Mouse (Mus musculus) hindbrain, embryonic 10.5 days (tissue): Measurements from ENCODE around the gene Med22. TPM values are rescaled to one million over a fixed set of nuclear protein-coding genes. Genes with fewer than 3 reads are reported as not detected.

Source experiments
- DNase-seq: peaks from one replicate; pipeline ENCODE4 v3.0.0-alpha.2; 2017; ENCODE audit warnings: low spot score
- H3K27ac ChIP-seq: fragments of 300-500 bp; sonication (generic); 2 replicates; pipeline ENCODE4 v1.5.1; 2016; ENCODE audit warnings: mild to moderate bottlenecking, moderate library complexity
- H3K27me3 ChIP-seq: fragments of 300-500 bp; sonication (generic); 2 replicates; pipeline ENCODE4 v1.6.1; 2016; ENCODE audit warnings: mild to moderate bottlenecking; ENCODE audit not compliant: poor library complexity, insufficient read depth, severe bottlenecking
- H3K36me3 ChIP-seq: fragments of 300-500 bp; sonication (generic); 2 replicates; pipeline ENCODE4 v1.6.1; 2016; ENCODE audit warnings: mild to moderate bottlenecking, moderate library complexity
- H3K4me1 ChIP-seq: fragments of 300-500 bp; sonication (generic); replicated peaks from 2 replicates; pipeline ENCODE4 v1.6.1; 2016; ENCODE audit warnings: mild to moderate bottlenecking
- H3K4me3 ChIP-seq: fragments of 300-500 bp; sonication (generic); 2 replicates; pipeline ENCODE4 v1.5.1; 2016; ENCODE audit warnings: mild to moderate bottlenecking, moderate library complexity
- H3K9me3 ChIP-seq: fragments of 300-500 bp; sonication (generic); 2 replicates; pipeline ENCODE4 v1.6.1; 2016; ENCODE audit warnings: mild to moderate bottlenecking, moderate library complexity
- WGBS: fragments of 180-500 bp; shearing (Covaris S2); methylation state at CpG from one replicate; pipeline ENCODE4 v1.1.7; 2016; 5-methylcytosine and 5-hydroxymethylcytosine counted together
- polyA plus RNA-seq: library from polyadenylated mRNA; unstranded; fragments of >200 nt; fragmentation: Nextera tagmentation; extraction: Ambion mirVana; gene quantifications from 2 replicates; pipeline ENCODE4 v1.2.1, GENCODE M21; 2016

The Med22 gene
- 111 and 130 TPM in 2 replicates for polyA plus RNA-seq

GRCm38 (mm10) chr2:26910124-26910993, at the start of gene Med22, which contains the start of gene Rpl7a:
Gene Med22, minus strand, starts transcription at chr2:26910677.
Gene Rpl7a, plus strand, starts transcription at chr2:26910764.
- WGBS: under 1% methylated on average over 74 of the region's 74 CpGs

DNA sequence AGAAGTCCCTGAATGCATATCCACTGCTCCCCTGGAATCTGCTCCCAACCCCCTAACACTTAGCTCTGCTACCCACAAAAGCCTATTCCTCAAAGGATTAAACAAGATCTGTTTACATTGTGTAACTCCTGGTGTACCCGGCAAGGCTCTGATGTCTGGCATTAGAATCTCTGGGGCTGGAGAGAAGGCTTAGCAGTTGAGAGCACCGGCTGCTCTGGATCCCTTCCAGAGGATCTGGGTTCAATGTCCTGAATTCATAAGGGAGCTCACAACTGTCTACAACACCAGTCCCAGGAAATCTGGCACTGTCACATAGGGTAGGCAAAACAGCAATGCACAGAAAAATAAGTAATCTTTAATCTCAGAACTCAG, 47.0 kb upstream of the Med22 start:
- peaks cover 97% of the 10 kb centered on the region for H3K36me3 ChIP-seq

More at GRCm38 (mm10) chr2:26910124-26910993, at the start of gene Med22, which contains the start of gene Rpl7a:
- H3K4me3 ChIP-seq: peak within 1 kb of the TSS; percentile 95
- no peaks in the 10 kb centered on the region for H3K9me3 ChIP-seq
- H3K4me1 ChIP-seq: peaks cover 58% of the 10 kb centered on the region
- peaks cover 75% of the 10 kb centered on the region for H3K36me3 ChIP-seq
- no peaks in the 10 kb centered on the region for H3K27me3 ChIP-seq
- peak within 1 kb of the TSS; percentile 95 for H3K27ac ChIP-seq
- peak; percentile 98 for DNase-seq

DNA sequence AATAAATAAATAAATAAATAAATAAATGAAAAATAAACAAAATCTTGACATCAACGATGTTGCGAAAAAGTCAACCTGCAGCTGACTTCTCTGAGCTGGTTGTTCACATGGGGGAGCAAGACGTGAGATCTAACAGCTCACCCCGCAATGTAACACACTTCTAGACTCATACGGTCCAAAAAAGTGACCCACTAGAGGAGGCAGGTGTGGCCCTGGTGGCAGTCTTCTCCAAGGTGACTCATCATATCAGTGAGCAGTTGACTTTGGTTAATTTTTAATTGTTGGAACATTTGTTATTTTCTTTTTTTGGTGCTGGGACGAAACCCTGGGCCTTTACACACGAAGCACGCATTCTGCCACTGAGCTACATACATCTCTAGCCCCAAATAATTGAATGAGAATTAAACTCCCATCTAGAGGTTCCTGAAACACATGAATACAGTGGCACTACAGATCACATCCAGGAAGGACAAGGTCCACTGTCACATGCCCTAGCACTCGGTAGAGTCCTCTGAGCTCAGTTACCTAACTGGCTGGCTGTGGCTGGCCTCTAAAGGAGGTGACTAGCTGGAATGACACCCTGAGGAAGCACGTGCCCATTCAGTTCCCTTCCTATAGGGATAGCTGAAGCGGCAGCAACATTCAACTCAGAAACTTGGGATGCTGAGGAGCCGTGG, 46.5 kb upstream of the Med22 start:
- Histone ChIP-seq H3K9me3 (no peaks in the 10 kb centered on the region), H3K27ac (no peak overlapping the region), H3K4me3 (no peak overlapping the region), H3K27me3 (no peaks in the 10 kb centered on the region), H3K36me3 (peaks cover 97% of the 10 kb centered on the region), H3K4me1 (peaks cover 3% of the 10 kb centered on the region)
- 95% methylated on average over 12 of the region's 12 CpGs for WGBS
- DNase-seq: no peak

More for the DNA sequence above, 47.0 kb upstream of the Med22 start:
- Histone ChIP-seq H3K4me1 (peaks cover 8% of the 10 kb centered on the region), H3K9me3 (no peaks in the 10 kb centered on the region), H3K4me3 (no peak overlapping the region), H3K27ac (no peak overlapping the region), H3K27me3 (no peaks in the 10 kb centered on the region)
- 92% methylated on average over 2 of the region's 2 CpGs for WGBS
- DNase-seq: no peak

DNA sequence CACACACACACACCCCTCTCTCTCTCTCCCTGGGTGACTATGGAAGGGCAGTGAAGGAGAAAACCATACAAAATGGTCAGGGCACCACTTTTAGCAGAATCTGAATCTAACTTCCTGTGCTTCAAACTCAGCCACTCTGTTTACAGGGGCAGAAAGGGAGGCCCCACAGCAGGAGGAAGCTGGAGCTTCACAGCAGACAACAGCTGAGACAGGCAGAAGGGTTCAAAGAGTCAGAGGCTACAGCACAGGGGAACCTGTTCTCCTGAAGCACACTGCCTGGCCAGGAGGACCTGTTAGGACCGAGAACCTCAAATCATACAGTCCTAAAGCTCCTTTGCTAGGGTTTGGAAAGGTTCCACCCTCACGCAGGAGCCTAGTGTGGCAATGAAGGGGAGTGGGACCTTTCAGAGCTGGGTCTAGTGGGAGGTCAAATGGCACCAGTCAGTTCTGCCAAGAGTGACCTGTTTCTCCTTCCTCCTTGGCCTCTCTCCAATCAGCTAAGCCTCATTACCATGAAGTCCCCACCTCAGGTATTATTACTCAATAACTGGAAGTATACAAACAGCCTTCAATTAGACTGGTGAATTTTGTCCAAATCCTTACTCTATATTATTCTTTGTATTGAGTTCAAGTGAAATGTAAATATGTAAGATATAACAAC, 44.4 kb upstream of the Med22 start:
- no peak for DNase-seq
- no peaks in the 10 kb centered on the region for H3K9me3 ChIP-seq
- no peak overlapping the region for H3K4me3 ChIP-seq
- H3K36me3 ChIP-seq: peaks cover 97% of the 10 kb centered on the region
- H3K4me1 ChIP-seq: no peaks in the 10 kb centered on the region
- 95% methylated on average over 2 of the region's 2 CpGs for WGBS
- H3K27ac ChIP-seq: no peak overlapping the region
- no peaks in the 10 kb centered on the region for H3K27me3 ChIP-seq

DNA sequence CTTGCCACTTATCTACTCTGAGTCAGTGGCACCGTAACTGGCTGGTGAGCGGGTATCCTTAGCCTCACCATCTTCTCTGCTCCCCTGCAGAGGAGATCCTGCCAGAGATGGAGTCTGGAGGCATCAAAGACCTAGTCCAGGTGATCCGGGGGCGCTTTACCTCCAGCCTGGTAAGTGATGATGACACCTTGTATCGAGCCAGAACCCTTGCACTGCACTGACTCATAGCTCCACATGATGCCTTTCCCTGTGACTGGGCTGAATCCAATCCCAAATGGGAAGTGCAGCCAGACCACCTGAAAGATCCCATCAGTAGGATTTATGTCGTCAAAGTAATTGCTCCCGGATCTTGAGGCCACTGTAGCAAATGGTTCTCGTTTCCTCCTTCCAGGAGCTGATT, 42.4 kb upstream of the Med22 start:
- no peak overlapping the region for H3K4me3 ChIP-seq
- H3K27me3 ChIP-seq: no peaks in the 10 kb centered on the region
- DNase-seq: no peak
- no peaks in the 10 kb centered on the region for H3K9me3 ChIP-seq
- H3K27ac ChIP-seq: no peak overlapping the region
- H3K4me1 ChIP-seq: no peaks in the 10 kb centered on the region
- WGBS: 93% methylated on average over 8 of the region's 8 CpGs
- H3K36me3 ChIP-seq: peaks cover 100% of the 10 kb centered on the region

DNA sequence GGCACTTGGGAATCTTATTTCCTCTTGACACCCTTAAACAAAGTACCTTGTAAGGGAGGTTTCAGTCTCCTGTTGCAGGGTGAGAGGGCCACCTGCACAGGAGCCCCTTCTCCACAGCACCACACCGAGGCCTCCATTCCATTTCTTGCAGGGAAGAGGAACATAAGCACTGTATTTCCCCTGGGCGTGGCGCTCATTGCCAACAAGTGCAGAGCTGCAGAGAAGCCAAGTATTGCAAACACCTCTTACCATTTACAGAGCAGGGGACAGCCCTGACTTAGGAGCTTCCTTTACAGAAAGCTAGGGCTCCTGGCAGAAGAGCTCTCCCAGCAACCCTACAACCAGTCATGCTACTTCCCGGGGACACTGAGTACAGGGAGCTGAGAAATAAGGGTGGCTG, 41.7 kb upstream of the Med22 start:
- WGBS: 93% methylated on average over 4 of the region's 4 CpGs
- Histone ChIP-seq H3K27ac (no peak overlapping the region), H3K27me3 (no peaks in the 10 kb centered on the region), H3K36me3 (peaks cover 99% of the 10 kb centered on the region), H3K9me3 (no peaks in the 10 kb centered on the region), H3K4me3 (no peak overlapping the region), H3K4me1 (no peaks in the 10 kb centered on the region)
- no peak for DNase-seq

DNA sequence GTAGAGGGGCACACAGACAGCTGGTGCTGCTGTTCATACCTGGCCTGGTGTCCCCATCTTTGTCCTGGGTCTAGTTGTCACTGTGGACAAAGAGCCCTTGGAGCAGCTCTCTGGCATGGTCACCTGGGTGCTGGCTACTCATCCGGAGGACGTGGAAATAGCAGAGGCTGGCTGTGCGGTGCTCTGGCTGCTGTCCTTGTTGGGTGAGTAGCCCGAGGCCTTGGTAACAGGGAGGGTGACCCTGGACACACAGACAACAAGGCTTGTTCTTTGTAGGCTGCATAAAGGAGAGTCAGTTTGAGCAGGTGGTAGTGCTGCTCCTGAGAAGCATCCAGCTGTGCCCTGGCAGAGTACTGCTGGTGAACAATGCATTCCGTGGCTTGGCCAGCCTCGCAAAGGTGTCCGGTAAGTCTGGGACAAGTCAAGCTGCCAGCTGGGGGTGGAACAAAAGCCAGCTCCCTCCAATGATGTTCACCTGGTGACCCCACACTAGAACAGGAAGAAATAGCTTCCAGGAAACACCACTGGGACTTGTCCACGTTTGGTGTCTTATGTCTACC, 40.9 kb upstream of the Med22 start:
- H3K4me1 ChIP-seq: no peaks in the 10 kb centered on the region
- H3K27me3 ChIP-seq: no peaks in the 10 kb centered on the region
- no peak overlapping the region for H3K27ac ChIP-seq
- no peak for DNase-seq
- H3K9me3 ChIP-seq: no peaks in the 10 kb centered on the region
- H3K4me3 ChIP-seq: no peak overlapping the region
- 87% methylated on average over 8 of the region's 8 CpGs for WGBS
- H3K36me3 ChIP-seq: peaks cover 99% of the 10 kb centered on the region

DNA sequence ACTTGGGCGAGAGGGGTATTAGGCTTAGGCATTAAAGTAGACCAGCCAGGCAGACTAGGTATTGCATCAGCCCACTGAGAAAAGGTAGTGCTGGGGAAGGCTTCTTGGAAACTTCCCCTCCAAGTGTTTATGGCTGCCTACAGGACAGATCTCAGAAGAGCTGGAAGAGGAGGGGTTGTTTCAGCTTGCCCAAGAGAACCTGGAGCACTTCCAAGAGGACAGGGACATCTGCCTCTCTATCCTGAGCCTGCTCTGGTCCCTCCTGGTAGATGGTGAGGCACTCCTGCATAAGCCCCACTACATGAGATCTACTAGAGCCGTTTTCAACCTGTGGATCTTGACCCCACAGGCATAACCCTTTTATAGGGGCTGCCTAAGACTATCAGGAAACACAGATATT, 39.9 kb upstream of the Med22 start:
- Histone ChIP-seq H3K4me1 (no peaks in the 10 kb centered on the region), H3K27ac (no peak overlapping the region), H3K9me3 (no peaks in the 10 kb centered on the region), H3K4me3 (no peak overlapping the region), H3K36me3 (peaks cover 91% of the 10 kb centered on the region), H3K27me3 (no peaks in the 10 kb centered on the region)
- 90% methylated on average over 2 of the region's 2 CpGs for WGBS
- DNase-seq: no peak

- Histone ChIP-seq H3K36me3 (peaks cover 19% of the 10 kb centered on the region), H3K27ac (no peak overlapping the region), H3K4me3 (no peak overlapping the region), H3K27me3 (no peaks in the 10 kb centered on the region), H3K4me1 (no peaks in the 10 kb centered on the region), H3K9me3 (no peaks in the 10 kb centered on the region)
- WGBS: 79% methylated on average over 3 of the region's 3 CpGs
- no peak for DNase-seq
Observed at GRCm38 (mm10) chr2:26943253-26943652, 32.8 kb upstream of the Med22 start.

DNA sequence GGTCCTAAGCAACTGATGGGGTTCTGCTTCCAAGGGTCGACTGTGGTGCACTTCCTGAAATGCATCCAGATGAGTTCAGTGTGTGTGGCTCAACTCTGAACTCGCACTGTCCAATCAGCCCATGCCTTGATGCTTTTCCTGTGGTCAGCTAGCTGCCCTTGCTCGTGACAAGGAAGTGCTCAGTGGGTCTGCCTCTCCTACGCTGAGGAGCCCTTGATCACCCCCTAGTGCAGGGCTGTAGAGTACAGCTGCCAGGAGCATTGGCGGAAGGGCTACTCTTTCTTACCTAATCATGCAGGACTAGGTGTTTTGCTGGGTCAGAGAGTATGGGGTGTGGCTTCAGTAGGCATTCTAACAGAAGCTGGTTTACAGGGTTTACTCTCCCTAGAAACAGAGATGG, 31.1 kb upstream of the Med22 start:
- DNase-seq: no peak
- Histone ChIP-seq H3K36me3 (peaks cover 4% of the 10 kb centered on the region), H3K27me3 (no peaks in the 10 kb centered on the region), H3K4me1 (no peaks in the 10 kb centered on the region), H3K9me3 (no peaks in the 10 kb centered on the region), H3K27ac (no peak overlapping the region), H3K4me3 (no peak overlapping the region)
- 44% methylated on average over 5 of the region's 5 CpGs for WGBS

GRCm38 (mm10) chr2:26936425-26936824, 25.9 kb upstream of the Med22 start:
- no peaks in the 10 kb centered on the region for H3K36me3 ChIP-seq
- H3K27ac ChIP-seq: no peak overlapping the region
- no peak for DNase-seq
- no peaks in the 10 kb centered on the region for H3K9me3 ChIP-seq
- no peak overlapping the region for H3K4me3 ChIP-seq
- peaks cover 25% of the 10 kb centered on the region for H3K4me1 ChIP-seq
- 69% methylated on average over 1 of the region's 1 CpGs for WGBS
- H3K27me3 ChIP-seq: no peaks in the 10 kb centered on the region

GRCm38 (mm10) chr2:26935286-26935685, 24.8 kb upstream of the Med22 start:
- no peaks in the 10 kb centered on the region for H3K9me3 ChIP-seq
- 94% methylated on average over 2 of the region's 2 CpGs for WGBS

More at GRCm38 (mm10) chr2:26935286-26935685, 24.8 kb upstream of the Med22 start:
- H3K27ac ChIP-seq: no peak overlapping the region
- peaks cover 34% of the 10 kb centered on the region for H3K4me1 ChIP-seq
- no peak overlapping the region for H3K4me3 ChIP-seq
- H3K27me3 ChIP-seq: no peaks in the 10 kb centered on the region
- H3K36me3 ChIP-seq: peaks cover 10% of the 10 kb centered on the region
- no peak for DNase-seq
